Mouse (Mus musculus) gastrocnemius, postnatal 36 days (tissue): ENCODE results near the gene Olfr448. TPM values are rescaled to one million over a fixed set of nuclear protein-coding genes. Genes with fewer than 3 reads are reported as not detected.

Experiments used
- DNase-seq, 2 experiments: peaks; one replicate each; pipeline ENCODE4 v3.0.0; 2022
- intact Hi-C: fragments of 180-260 bp; cut with DNase I; formaldehyde crosslinking; loops from one replicate; pipeline ENCODE4 v1.15.1; 2025
- long read RNA-seq, 2 experiments: library from polyadenylated mRNA; stranded (forward); transcript quantifications; one replicate each; pipeline ENCODE4 v2.0.0; 2021
- total RNA-seq, 2 experiments: library from RNA; stranded (reverse); gene quantifications; 2 replicates each; pipeline ENCODE4 v1.2.3; 2021

Olfr448 gene
- not detected for total RNA-seq
- long read RNA-seq, experiment 1 = 0 reads
- long read RNA-seq, experiment 2 = 0 reads

- no peak for DNase-seq
- intact Hi-C loops = no loop called here
Measured at GRCm38 (mm10) chr6:42890141-42890540, at the start of gene Olfr448. Gene Olfr448, plus strand, starts transcription at chr6:42890441.

GRCm38 (mm10) chr6:42860222-42860819 lies 29.9 kb upstream of the Olfr448 start:
- intact Hi-C loops = loop anchor here (5.0 kb wide), 1 partner anchor 248 kb away; no protein-coding TSS in a partner anchor
- no peak for DNase-seq

- intact Hi-C loops = no loop called here
- no peak for DNase-seq
Measured at GRCm38 (mm10) chr6:42869695-42870094, 20.5 kb upstream of the Olfr448 start.

GRCm38 (mm10) chr6:42876323-42876722 lies 13.9 kb upstream of the Olfr448 start:
- intact Hi-C loops = no loop called here
- no peak for DNase-seq

GRCm38 (mm10) chr6:42900345-42900744 lies 10.1 kb downstream of the Olfr448 start:
- DNase-seq = no peak
- intact Hi-C loops = no loop called here

- intact Hi-C loops = no loop called here
- no peak for DNase-seq
Measured at GRCm38 (mm10) chr6:42908578-42908977, 18.3 kb downstream of the Olfr448 start, which contains the start of gene Olfr447. Gene Olfr447, plus strand, starts transcription at chr6:42908878.

GRCm38 (mm10) chr6:42921077-42921476 lies 30.8 kb downstream of the Olfr448 start, which contains the start of gene Olfr446:
Gene Olfr446, plus strand, starts transcription at chr6:42921377.
- no peak for DNase-seq
- intact Hi-C loops = no loop called here

Other genes with a start within 250 kb of the Olfr448 start
- 1 to 10 TPM; 2.3 TPM for gene Tcaf2, start 245.2 kb upstream of the Olfr448 start, total RNA-seq
- gene Tcaf1, start 180.4 kb upstream of the Olfr448 start, total RNA-seq = 1 to 10 TPM; 5.9 to 6.3 TPM
- gene Olfr453, start 151.1 kb upstream of the Olfr448 start, total RNA-seq = not detected
- not detected for gene Olfr38, start 134.0 kb upstream of the Olfr448 start, total RNA-seq
- not detected for gene Olfr452, start 105.3 kb upstream of the Olfr448 start, total RNA-seq
- not detected for gene Olfr450, start 78.5 kb upstream of the Olfr448 start, total RNA-seq
- gene Olfr449, start 56.1 kb upstream of the Olfr448 start, total RNA-seq = not detected
- not detected for gene Olfr447, start 18.4 kb downstream of the Olfr448 start, total RNA-seq
- gene Olfr446, start 30.9 kb downstream of the Olfr448 start, total RNA-seq = not detected
- gene Olfr444, start 58.6 kb downstream of the Olfr448 start, total RNA-seq = not detected
- not detected for gene Olfr441, start 215.9 kb downstream of the Olfr448 start, total RNA-seq